ENCODE assay signal across 8 mouse cellular contexts in the genomic region with DNA sequence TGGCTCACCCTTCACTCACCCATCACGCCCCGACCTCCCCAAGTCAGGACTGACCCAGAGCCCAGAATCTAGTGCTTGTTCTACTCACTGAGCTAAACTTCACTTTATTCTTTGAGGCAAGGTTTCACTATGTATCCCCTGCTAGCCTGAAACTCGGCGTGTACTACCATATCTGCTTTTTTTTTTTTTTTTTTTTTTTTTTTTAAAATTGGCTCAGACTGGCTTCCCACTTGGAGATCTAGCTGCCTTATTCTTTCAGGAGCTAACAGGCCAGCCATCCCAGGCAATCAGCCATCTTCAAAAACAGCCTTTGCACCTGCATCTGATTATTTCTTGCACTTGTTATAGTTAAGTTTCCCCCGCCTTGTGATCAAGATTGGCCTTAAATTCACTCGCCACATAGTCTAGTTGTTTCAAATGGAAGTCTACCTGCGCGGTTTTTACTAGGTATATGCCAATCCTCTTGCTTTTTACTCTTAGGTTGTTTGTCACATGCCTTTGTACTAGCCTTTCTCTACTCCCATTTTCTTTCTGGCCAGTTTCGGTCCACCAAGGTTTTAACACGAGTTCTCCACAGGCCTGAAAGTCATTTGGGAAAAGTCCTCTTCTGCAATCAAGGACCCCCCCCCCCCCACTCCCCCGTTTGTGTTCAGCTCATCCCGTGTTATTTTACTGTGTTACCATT. TPM values are rescaled to one million over a fixed set of nuclear protein-coding genes. Genes with fewer than 3 reads are reported as not detected.
A peak's percentile ranks its signal among the peaks of the same experiment; 100 is the strongest.
DNase-seq lines count a peak whose midpoint lies in the region; ATAC-seq lines count a peak whose summit lies in the region.

No protein-coding gene starts in this region.

- H3K27me3 ChIP-seq in embryonic facial prominence, embryonic 12.5 days, result no peaks in the 10 kb centered on the region
- H3K27me3 ChIP-seq in limb, embryonic 12.5 days, result no peaks in the 10 kb centered on the region
- H3K27me3 ChIP-seq in stomach, embryonic 16.5 days (ENCODE audit: control insufficient read depth, insufficient read depth, low read length), result no peaks in the 10 kb centered on the region

- H3K4me2 ChIP-seq in embryonic facial prominence, embryonic 12.5 days (replicated peaks), result peak overlapping the region; percentile 86
- H3K4me2 ChIP-seq in limb, embryonic 12.5 days, result peak overlapping the region; percentile 71
- peak overlapping the region; percentile 78 for H3K4me2 ChIP-seq in stomach, embryonic 16.5 days (ENCODE audit: low read depth, low read length)

- no peaks in the 10 kb centered on the region for H3K9me3 ChIP-seq in embryonic facial prominence, embryonic 12.5 days
- no peaks in the 10 kb centered on the region for H3K9me3 ChIP-seq in limb, embryonic 12.5 days
- H3K9me3 ChIP-seq in stomach, embryonic 16.5 days (replicated peaks; ENCODE audit: control insufficient read depth, low read length), result no peaks in the 10 kb centered on the region

- H3K27ac ChIP-seq in embryonic facial prominence, embryonic 12.5 days, result peak overlapping the region; percentile 93
- H3K27ac ChIP-seq in limb, embryonic 12.5 days, result peak overlapping the region; percentile 94
- H3K27ac ChIP-seq in stomach, embryonic 16.5 days (ENCODE audit: low read length), result peak overlapping the region; percentile 96; the same call in 1 of the 2 replicates

- 0 out of 2 replicates have a peak, but pooled peaks cover 3% of the 10 kb centered on the region for H3K4me1 ChIP-seq in embryonic facial prominence, embryonic 12.5 days
- H3K4me1 ChIP-seq in limb, embryonic 12.5 days (replicated peaks), result peaks cover 7% of the 10 kb centered on the region
- no peaks in the 10 kb centered on the region; the same call in 1 of the 2 replicates for H3K4me1 ChIP-seq in stomach, embryonic 16.5 days (ENCODE audit: control insufficient read depth, insufficient read depth, low read length)

- no peaks in the 10 kb centered on the region for H3K36me3 ChIP-seq in embryonic facial prominence, embryonic 12.5 days
- H3K36me3 ChIP-seq in limb, embryonic 12.5 days, result no peaks in the 10 kb centered on the region
- H3K36me3 ChIP-seq in stomach, embryonic 16.5 days (ENCODE audit: control insufficient read depth, insufficient read depth, low read length), result no peaks in the 10 kb centered on the region

- DNase-seq in embryo, embryonic 11 days, result peak; percentile 12
- no peak for DNase-seq in embryo, embryonic 10 days (ENCODE audit: low spot score)
- DNase-seq in 3T3-L1 (ENCODE audit: low read depth, low spot score), result peak; percentile 32
- no peak for DNase-seq in adrenal gland, postnatal 14 days
- no peak for DNase-seq in layer of hippocampus, postnatal 36 days

- 34% methylated on average over 12 of the region's 12 CpGs for WGBS in embryonic facial prominence, embryonic 12.5 days
- 31% methylated on average over 12 of the region's 12 CpGs for WGBS in limb, embryonic 12.5 days
- WGBS in stomach, embryonic 16.5 days, result 32% methylated on average over 12 of the region's 12 CpGs

- H3K4me3 ChIP-seq in embryonic facial prominence, embryonic 12.5 days, result peak overlapping the region; percentile 74
- H3K4me3 ChIP-seq in limb, embryonic 12.5 days (replicated peaks), result peak overlapping the region; percentile 86
- peak overlapping the region; percentile 78 for H3K4me3 ChIP-seq in stomach, embryonic 16.5 days (replicated peaks; ENCODE audit: low read length)

- H3K9ac ChIP-seq in embryonic facial prominence, embryonic 12.5 days, result peak overlapping the region; percentile 77
- peak overlapping the region; percentile 67 for H3K9ac ChIP-seq in limb, embryonic 12.5 days (replicated peaks)
- H3K9ac ChIP-seq in stomach, embryonic 16.5 days (ENCODE audit: low read length), result peak overlapping the region; percentile 81

- no peak for ATAC-seq in embryonic facial prominence, embryonic 12.5 days (ENCODE audit: insufficient number of reproducible peaks, insufficient read depth, low FRiP score, low TSS enrichment)
- no peak for ATAC-seq in limb, embryonic 12.5 days (ENCODE audit: insufficient number of reproducible peaks, insufficient read depth, low FRiP score, low TSS enrichment, low read depth)
- no peak for ATAC-seq in stomach, embryonic 16.5 days (ENCODE audit: insufficient read depth, low FRiP score)

RNA-seq across cellular contexts. Expression of a gene that starts 0.8 kb away (rescaled TPM):
- 11.0 and 12.3 TPM in 2 replicates for polyA plus RNA-seq in embryonic facial prominence, embryonic 12.5 days (2016; fragmentation: Nextera tagmentation; extraction: Ambion mirVana)
- 11.0 and 14.2 TPM in 2 replicates for polyA plus RNA-seq in limb, embryonic 12.5 days (2016; fragmentation: Nextera tagmentation; extraction: Ambion mirVana)
- 7.6 and 10.7 TPM in 2 replicates for polyA plus RNA-seq in stomach, embryonic 16.5 days (2015; fragmentation: Nextera tagmentation; extraction: Ambion mirVana)
- total RNA-seq in adrenal gland, postnatal 14 days (2021), result 5.5 and 6.6 TPM in 2 replicates
- 10 to 100 TPM in 1 of 2 experiments, 1 to 10 TPM in 1; 9.7 to 11.5 TPM for total RNA-seq in layer of hippocampus, postnatal 36 days (2021)

RNA-seq across cellular contexts. Expression of a gene that starts 1.0 kb away (rescaled TPM):
- 18.8 and 20.5 TPM in 2 replicates for polyA plus RNA-seq in embryonic facial prominence, embryonic 12.5 days (2016; fragmentation: Nextera tagmentation; extraction: Ambion mirVana)
- polyA plus RNA-seq in limb, embryonic 12.5 days (2016; fragmentation: Nextera tagmentation; extraction: Ambion mirVana), result 15.6 and 16.6 TPM in 2 replicates
- 13.8 and 15.0 TPM in 2 replicates for polyA plus RNA-seq in stomach, embryonic 16.5 days (2015; fragmentation: Nextera tagmentation; extraction: Ambion mirVana)
- 14.1 and 18.9 TPM in 2 replicates for total RNA-seq in adrenal gland, postnatal 14 days (2021)
- total RNA-seq in layer of hippocampus, postnatal 36 days (2021), result 10 to 100 TPM; 65.4 to 72.9 TPM

Comparison
In these comparisons a context has a peak if more than half of its experiments do, and no peak if none do; other contexts are left out.
1. DNase-seq: peak in embryo, embryonic 11 days (single experiment) and 3T3-L1 (single experiment); none in embryo, embryonic 10 days (single experiment), adrenal gland, postnatal 14 days (single experiment) and layer of hippocampus, postnatal 36 days (0 of 2).
2. Peak in every context shown above with its lines, with median percentiles within 50 percentile points of each other: H3K27ac ChIP-seq, H3K4me2 ChIP-seq, H3K4me3 ChIP-seq and H3K9ac ChIP-seq.